Mouse (Mus musculus) limb, embryonic 10.5 days (tissue): Measurements from ENCODE around the gene Egflam. TPM values are rescaled to one million over a fixed set of nuclear protein-coding genes. Genes with fewer than 3 reads are reported as not detected.

ENCODE experiments used
- DNase-seq: peaks from one replicate; pipeline ENCODE4 v3.0.0-alpha.2; 2017; ENCODE audit warnings: low spot score
- H3K27ac ChIP-seq: fragments of 300-500 bp; sonication (generic); 2 replicates; pipeline ENCODE4 v1.5.1; 2016; ENCODE audit warnings: mild to moderate bottlenecking
- H3K27me3 ChIP-seq: fragments of 300-500 bp; sonication (generic); 2 replicates; pipeline ENCODE4 v1.6.1; 2016; ENCODE audit warnings: low read depth, mild to moderate bottlenecking; ENCODE audit not compliant: poor library complexity, severe bottlenecking
- H3K36me3 ChIP-seq: fragments of 300-500 bp; sonication (generic); 2 replicates; pipeline ENCODE4 v1.6.1; 2016; ENCODE audit warnings: mild to moderate bottlenecking, moderate library complexity
- H3K4me1 ChIP-seq: fragments of 300-500 bp; sonication (generic); 2 replicates; pipeline ENCODE4 v1.6.1; 2016
- H3K4me3 ChIP-seq: fragments of 300-500 bp; sonication (generic); 2 replicates; pipeline ENCODE4 v1.5.1; 2016; ENCODE audit warnings: mild to moderate bottlenecking, moderate library complexity
- H3K9me3 ChIP-seq: fragments of 300-500 bp; sonication (generic); replicated peaks from 2 replicates; pipeline ENCODE4 v1.6.1; 2016; ENCODE audit warnings: mild to moderate bottlenecking
- WGBS: fragments of 180-500 bp; shearing (Covaris S2); methylation state at CpG from one replicate; pipeline ENCODE4 v1.1.7; 2016; 5-methylcytosine and 5-hydroxymethylcytosine counted together
- polyA plus RNA-seq: library from polyadenylated mRNA; unstranded; fragments of >200 nt; fragmentation: Nextera tagmentation; extraction: Ambion mirVana; gene quantifications from 2 replicates; pipeline ENCODE4 v1.2.1, GENCODE M21; 2016

Egflam gene
- polyA plus RNA-seq, 1 experiment from 2014 or later: 11.4 TPM

DNA sequence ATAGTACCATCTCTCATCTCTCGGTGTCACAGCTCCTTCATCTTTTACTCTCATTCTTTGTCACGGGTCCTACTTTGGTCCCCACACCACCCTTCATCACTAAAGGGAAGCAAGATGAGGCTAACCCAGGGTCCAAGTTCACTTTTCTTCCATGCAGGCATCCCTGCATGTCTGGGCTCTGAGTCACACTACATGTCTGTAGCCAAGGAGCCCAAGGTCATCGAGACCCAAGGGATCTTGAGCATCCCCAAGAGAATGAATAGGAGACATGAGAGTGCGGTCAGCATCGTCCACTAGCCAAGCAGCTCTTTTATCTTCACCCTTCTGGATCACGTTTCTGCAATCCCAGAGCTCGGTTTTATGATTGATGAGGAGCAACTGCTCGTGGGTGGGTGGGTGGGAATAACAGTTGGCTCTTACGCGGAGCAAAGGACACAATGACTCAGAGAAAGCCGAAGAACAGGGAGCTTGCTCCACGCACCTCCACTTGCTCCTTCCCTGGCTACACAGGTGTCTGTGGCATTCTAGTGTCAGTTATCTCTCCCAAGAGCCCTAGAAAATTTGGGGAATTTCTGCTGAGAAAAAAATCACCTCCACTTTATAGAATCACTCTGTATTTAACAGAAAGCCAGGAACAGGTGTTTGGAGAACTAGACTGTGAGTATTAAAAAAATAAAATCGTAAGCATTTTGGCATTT lies 164.7 kb downstream of the Egflam start:
- H3K27me3 ChIP-seq: no peaks in the 10 kb centered on the region
- no peaks in the 10 kb centered on the region for H3K9me3 ChIP-seq
- no peak overlapping the region for H3K4me3 ChIP-seq
- peaks cover 2% of the 10 kb centered on the region; the same call in 1 of the 2 replicates for H3K36me3 ChIP-seq
- H3K27ac ChIP-seq: no peak overlapping the region
- DNase-seq: no peak
- no peaks in the 10 kb centered on the region for H3K4me1 ChIP-seq
- 86% methylated on average over 13 of the region's 13 CpGs for WGBS

DNA sequence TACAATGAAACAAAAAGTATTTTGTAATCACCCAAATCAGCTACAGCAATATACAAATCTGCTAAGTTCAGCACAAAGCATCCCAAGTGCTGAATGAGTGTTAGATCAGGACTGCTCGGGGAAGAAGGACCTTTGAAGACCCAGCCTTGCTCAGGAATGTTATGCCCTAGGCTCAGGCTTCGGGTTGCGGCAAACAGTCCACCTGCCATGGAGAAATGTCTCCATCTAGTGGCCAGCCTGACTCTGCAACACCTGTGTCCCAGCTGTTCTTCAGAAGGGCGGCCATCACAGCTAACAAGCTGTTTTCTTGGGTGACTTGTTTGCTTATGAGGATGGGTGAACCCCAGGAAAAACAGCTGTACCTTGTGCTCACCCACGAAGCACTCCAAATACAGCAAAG lies 172.0 kb downstream of the Egflam start:
- DNase-seq: peak; percentile 90
- Histone ChIP-seq H3K27me3 (no peaks in the 10 kb centered on the region), H3K4me1 (peaks cover 28% of the 10 kb centered on the region), H3K36me3 (no peaks in the 10 kb centered on the region), H3K4me3 (no peak overlapping the region), H3K27ac (no peak overlapping the region), H3K9me3 (no peaks in the 10 kb centered on the region)
- 5% methylated on average over 5 of the region's 5 CpGs for WGBS

DNA sequence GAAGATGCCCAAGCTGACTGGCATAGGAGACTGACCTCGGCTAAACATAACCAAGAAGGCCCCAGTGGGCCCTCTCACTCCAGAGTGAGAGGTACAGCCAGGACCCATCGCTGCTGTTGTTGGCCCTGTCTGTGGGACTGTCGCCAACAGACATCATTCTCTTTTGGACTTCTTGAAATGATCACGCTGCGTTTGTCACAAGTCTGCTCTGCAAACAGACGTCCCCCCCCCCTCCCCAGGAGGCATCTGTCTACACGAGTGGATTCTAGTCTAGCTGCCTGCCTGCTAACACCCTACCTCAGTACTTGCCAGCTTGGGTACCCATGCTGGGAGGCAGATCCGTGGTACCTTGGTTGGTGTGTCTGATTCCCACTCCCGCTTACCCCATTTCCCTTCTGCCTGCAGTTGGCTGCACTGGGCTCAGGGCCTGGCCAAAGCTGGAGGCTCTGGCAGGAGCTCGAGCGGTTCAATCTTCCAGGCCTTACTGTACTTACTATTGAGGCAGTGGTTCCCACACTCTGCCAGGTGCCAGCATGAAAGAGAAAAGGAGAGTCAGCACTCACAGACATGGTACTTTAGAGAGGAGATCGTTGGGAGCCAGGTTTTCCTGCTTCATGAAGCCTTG lies 173.9 kb downstream of the Egflam start:
- DNase-seq: no peak
- Histone ChIP-seq H3K27me3 (no peaks in the 10 kb centered on the region), H3K36me3 (no peaks in the 10 kb centered on the region), H3K9me3 (no peaks in the 10 kb centered on the region), H3K27ac (peak overlapping the region; percentile 21; the same call in 1 of the 2 replicates), H3K4me3 (no peak overlapping the region), H3K4me1 (peaks cover 28% of the 10 kb centered on the region)
- WGBS: 86% methylated on average over 12 of the region's 12 CpGs

DNA sequence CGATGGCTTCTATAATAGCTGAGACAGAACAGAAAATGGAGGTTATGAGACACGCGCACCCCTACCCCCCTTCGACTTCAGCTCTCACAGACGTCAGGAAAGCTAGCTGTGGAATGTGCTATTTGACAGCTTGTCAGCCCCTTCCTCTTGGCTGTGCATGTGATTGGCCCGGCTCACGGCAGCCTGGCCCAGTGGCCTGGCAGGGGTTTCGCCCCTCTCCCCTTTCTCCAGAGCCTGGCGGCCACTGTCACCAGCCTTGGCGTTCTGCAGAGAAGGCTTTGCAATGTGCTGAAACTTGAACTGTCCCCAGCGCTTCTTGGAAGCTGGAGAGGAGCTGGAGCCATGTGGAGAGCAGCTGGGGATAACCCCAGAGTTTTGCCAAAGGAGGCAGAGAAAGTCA lies 175.4 kb downstream of the Egflam start:
- Histone ChIP-seq H3K9me3 (no peaks in the 10 kb centered on the region), H3K27me3 (no peaks in the 10 kb centered on the region), H3K4me3 (no peak overlapping the region), H3K27ac (peak overlapping the region; percentile 68), H3K36me3 (no peaks in the 10 kb centered on the region), H3K4me1 (peaks cover 28% of the 10 kb centered on the region)
- DNase-seq: peak; percentile 43
- WGBS: 35% methylated on average over 11 of the region's 11 CpGs

DNA sequence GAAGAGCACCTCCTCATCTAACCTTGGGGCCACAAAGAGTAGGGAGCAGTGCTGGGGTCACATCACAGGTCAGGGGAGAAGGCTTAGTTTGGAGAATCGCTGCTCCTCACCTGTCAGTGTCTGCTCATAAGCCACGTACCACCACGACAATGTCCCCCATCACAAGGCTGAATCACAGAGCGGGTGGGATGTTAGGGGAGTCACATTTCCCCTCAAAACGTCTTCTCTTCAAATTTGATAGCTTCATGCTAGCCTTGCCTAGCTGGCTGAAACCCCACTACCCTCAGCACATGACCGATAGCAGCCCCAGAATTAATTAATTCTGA lies 181.0 kb downstream of the Egflam start:
- Histone ChIP-seq H3K4me1 (peaks cover 15% of the 10 kb centered on the region), H3K9me3 (no peaks in the 10 kb centered on the region), H3K27me3 (no peaks in the 10 kb centered on the region), H3K27ac (0 out of 2 replicates have a peak overlapping the region, but pooled peaks have one; percentile 28), H3K36me3 (no peaks in the 10 kb centered on the region), H3K4me3 (no peak overlapping the region)
- no peak for DNase-seq
- WGBS: 87% methylated on average over 6 of the region's 6 CpGs

DNA sequence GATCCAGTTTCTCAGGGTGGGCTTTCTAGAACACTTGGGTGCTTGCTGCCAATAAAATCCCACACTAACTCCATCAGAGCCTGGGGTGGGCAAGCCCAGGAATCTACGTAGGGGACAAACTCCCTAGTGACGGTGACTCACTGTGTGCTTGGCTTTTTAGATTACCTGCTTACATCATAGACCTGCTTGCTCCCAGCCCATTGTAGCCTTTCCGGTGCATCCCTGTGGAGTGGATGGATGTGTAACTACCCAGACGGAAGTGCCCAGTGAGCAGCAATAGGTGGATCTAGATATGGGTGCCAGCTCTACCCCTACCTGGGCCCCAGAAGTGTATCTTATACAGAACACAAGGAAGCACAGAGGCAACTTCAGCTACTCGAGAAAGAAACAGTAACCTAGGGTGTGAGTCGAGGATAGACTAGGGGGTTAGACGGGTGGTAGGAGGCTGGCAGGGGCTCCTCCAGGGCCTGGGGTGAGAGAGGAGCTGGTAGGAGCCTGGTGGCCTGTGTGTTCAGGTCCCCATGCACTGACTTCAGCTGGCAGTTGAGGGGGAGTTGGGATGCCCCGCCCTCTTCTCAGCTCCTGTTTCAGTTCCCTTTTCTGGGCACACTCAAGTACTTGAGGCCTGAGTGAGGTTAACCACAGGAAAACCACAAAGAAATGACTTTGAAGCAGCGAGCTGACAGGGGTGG lies 181.5 kb downstream of the Egflam start:
- no peaks in the 10 kb centered on the region for H3K9me3 ChIP-seq
- peak overlapping the region; percentile 28; the same call in 1 of the 2 replicates for H3K27ac ChIP-seq
- DNase-seq: no peak
- H3K4me3 ChIP-seq: no peak overlapping the region
- peaks cover 9% of the 10 kb centered on the region; the same call in 1 of the 2 replicates for H3K4me1 ChIP-seq
- H3K27me3 ChIP-seq: no peaks in the 10 kb centered on the region
- 82% methylated on average over 9 of the region's 9 CpGs for WGBS
- H3K36me3 ChIP-seq: no peaks in the 10 kb centered on the region

DNA sequence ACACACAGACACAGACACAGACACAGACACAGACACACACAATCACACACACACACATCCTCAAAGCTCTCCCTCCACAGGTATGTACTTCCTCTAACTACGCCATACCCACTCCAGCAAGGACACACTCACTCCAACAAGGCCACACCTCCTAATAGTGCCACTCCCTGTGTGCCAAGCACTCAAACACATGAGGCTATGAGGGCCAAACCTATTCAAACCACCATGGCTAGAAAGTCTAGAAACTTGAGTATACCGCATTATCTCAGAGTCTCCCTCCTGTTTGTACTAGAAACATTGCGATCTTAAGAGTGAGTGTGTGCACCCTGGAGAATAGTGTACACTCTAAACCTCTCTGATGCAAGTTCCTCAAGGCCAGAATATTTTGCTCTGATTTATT lies 182.3 kb downstream of the Egflam start:
- Histone ChIP-seq H3K4me1 (peaks cover 6% of the 10 kb centered on the region; the same call in 1 of the 2 replicates), H3K36me3 (no peaks in the 10 kb centered on the region), H3K9me3 (no peaks in the 10 kb centered on the region), H3K27me3 (no peaks in the 10 kb centered on the region), H3K4me3 (no peak overlapping the region), H3K27ac (no peak overlapping the region)
- WGBS: 97% methylated on average over 3 of the region's 3 CpGs
- DNase-seq: no peak

DNA sequence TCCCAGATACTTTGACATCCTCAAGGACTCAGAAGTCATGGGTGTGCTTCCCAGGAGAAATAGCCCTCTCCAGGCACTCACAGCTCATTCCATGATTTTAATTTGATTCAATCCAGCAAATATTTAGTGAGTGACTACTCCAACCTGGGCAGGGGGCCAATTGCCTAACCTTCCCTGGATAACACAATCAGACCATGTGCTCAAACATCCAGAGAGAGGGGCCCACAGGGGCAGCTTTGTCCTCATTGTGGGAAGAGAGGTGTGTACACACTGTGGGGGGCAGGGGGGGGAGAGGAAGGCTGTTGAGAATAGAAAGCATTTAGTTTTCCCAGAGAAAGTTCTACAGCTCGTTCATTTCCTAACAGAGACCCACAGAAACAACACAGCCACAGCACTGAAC lies 184.5 kb downstream of the Egflam start:
- Histone ChIP-seq H3K36me3 (no peaks in the 10 kb centered on the region), H3K27ac (no peak overlapping the region), H3K9me3 (no peaks in the 10 kb centered on the region), H3K27me3 (no peaks in the 10 kb centered on the region), H3K4me3 (no peak overlapping the region), H3K4me1 (peaks cover 6% of the 10 kb centered on the region; the same call in 1 of the 2 replicates)
- 86% methylated on average over 1 of the region's 1 CpGs for WGBS
- no peak for DNase-seq

DNA sequence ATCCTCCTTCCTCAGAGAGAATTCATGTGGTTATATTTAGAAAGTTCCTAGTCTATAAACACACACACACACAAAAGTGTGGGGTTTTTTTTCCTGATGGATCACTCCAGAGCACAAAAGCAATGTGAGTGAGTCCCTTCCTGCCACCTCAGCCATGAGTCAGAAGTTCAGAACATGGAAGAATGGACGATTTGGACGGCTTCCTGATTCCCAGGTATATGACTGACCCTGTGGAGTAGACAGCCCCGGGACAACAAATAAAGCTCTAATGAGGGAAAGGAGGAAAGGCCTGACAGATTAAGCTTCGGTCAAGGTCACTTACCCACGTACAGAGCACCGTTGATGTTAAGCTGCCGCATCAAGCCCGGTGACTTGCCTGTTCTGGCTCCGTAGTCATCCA lies 190.0 kb downstream of the Egflam start:
- WGBS: 83% methylated on average over 9 of the region's 9 CpGs
- no peak for DNase-seq
- H3K27me3 ChIP-seq: no peaks in the 10 kb centered on the region
- H3K27ac ChIP-seq: no peak overlapping the region
- H3K4me3 ChIP-seq: no peak overlapping the region
- 0 out of 2 replicates have a peak, but pooled peaks cover 6% of the 10 kb centered on the region for H3K36me3 ChIP-seq
- H3K4me1 ChIP-seq: peaks cover 36% of the 10 kb centered on the region
- H3K9me3 ChIP-seq: no peaks in the 10 kb centered on the region

GRCm38 (mm10) chr15:7207292-7207691 lies 190.9 kb downstream of the Egflam start:
- peaks cover 37% of the 10 kb centered on the region for H3K4me1 ChIP-seq
- DNase-seq: no peak
- 93% methylated on average over 7 of the region's 7 CpGs for WGBS

GRCm38 (mm10) chr15:7206110-7206509 lies 192.1 kb downstream of the Egflam start:
- H3K27me3 ChIP-seq: no peaks in the 10 kb centered on the region
- H3K4me1 ChIP-seq: peaks cover 49% of the 10 kb centered on the region
- no peaks in the 10 kb centered on the region for H3K9me3 ChIP-seq
- DNase-seq: no peak
- WGBS: 22% methylated on average over 5 of the region's 5 CpGs
- peak overlapping the region; percentile 78 for H3K27ac ChIP-seq
- no peak overlapping the region for H3K4me3 ChIP-seq
- 0 out of 2 replicates have a peak, but pooled peaks cover 6% of the 10 kb centered on the region for H3K36me3 ChIP-seq

More at GRCm38 (mm10) chr15:7207292-7207691, 190.9 kb downstream of the Egflam start:
- 0 out of 2 replicates have a peak, but pooled peaks cover 6% of the 10 kb centered on the region for H3K36me3 ChIP-seq
- no peaks in the 10 kb centered on the region for H3K9me3 ChIP-seq
- no peak overlapping the region for H3K4me3 ChIP-seq
- no peak overlapping the region for H3K27ac ChIP-seq
- H3K27me3 ChIP-seq: no peaks in the 10 kb centered on the region

GRCm38 (mm10) chr15:7204917-7205316 lies 193.3 kb downstream of the Egflam start:
- WGBS: 79% methylated on average over 13 of the region's 13 CpGs
- Histone ChIP-seq H3K4me1 (peaks cover 52% of the 10 kb centered on the region), H3K4me3 (no peak overlapping the region), H3K27ac (peak overlapping the region; percentile 78; the same call in 1 of the 2 replicates), H3K9me3 (no peaks in the 10 kb centered on the region), H3K27me3 (no peaks in the 10 kb centered on the region), H3K36me3 (0 out of 2 replicates have a peak, but pooled peaks cover 6% of the 10 kb centered on the region)
- no peak for DNase-seq
